Mouse (Mus musculus) NIH3T3 (cell line): ENCODE data around the gene Smarce1.

Source experiments
- DNase-seq: peaks from one replicate; pipeline ENCODE4 v3.0.0-alpha.2; 2012; ENCODE audit warnings: low read depth

Smarce1 gene

DNA sequence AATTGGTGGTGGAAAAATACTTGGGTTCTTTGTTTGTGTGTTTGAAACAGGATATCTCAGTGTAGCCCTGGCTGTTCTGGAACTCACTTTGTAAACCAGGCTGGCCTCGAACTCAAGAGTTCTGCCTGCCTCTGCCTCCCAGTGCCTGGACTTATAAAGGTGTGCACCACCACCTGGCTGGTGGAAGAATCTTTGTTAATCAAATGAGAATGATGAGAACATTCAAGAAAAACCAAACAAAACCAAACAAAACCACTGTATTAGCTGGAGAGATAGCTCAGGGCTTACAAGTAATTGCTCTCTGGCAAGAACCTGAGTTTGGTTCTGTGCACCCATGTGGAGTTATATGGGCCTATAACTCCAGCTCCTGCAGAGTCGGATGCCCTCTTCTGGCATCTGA, 61.4 kb downstream of the Smarce1 start:
- no peak for DNase-seq

DNA sequence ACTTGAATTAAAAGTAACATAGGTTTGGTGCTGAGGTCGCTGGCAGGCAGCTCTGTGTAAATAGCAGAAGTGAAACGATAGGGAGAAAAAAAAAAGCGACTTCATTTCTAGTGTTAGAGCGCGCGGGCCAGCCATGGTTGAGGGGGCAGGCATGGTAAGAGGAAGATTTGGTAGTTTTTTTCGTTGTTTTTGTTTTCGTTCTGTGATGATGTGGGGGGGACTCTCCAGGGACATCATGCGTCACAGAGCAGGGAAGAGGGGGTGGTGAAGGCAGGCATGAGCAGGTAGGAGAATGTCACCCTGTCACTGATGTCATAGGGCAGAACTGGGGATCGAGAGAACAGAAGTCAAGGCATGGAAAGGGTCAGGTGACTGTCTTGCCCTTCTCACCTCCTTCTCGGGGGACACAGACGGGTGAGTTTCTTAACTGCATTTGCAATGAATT, 62.8 kb downstream of the Smarce1 start:
- no peak for DNase-seq

- no peak for DNase-seq
Observed at GRCm38 (mm10) chr11:99167576-99167975, 63.2 kb downstream of the Smarce1 start.

DNA sequence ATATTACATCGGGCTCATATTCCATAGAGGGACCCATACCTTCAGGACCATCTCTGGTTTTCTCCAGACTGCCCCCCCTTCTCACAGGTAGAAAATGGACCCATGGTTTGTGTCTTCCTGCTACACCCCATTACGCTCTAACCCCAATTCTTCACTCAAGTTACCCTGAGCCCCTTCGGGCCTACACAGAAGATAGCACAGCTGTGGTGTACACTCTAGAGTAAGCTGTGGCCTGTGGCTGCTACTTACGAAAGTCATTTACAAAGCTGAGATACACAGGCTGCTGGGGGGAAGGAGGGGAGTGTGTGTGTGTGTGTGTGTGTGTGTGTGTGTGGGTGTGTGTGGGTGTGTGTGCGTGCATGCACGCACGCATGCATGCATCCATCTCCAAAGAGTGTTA, 64.6 kb downstream of the Smarce1 start:
- DNase-seq: no peak

DNA sequence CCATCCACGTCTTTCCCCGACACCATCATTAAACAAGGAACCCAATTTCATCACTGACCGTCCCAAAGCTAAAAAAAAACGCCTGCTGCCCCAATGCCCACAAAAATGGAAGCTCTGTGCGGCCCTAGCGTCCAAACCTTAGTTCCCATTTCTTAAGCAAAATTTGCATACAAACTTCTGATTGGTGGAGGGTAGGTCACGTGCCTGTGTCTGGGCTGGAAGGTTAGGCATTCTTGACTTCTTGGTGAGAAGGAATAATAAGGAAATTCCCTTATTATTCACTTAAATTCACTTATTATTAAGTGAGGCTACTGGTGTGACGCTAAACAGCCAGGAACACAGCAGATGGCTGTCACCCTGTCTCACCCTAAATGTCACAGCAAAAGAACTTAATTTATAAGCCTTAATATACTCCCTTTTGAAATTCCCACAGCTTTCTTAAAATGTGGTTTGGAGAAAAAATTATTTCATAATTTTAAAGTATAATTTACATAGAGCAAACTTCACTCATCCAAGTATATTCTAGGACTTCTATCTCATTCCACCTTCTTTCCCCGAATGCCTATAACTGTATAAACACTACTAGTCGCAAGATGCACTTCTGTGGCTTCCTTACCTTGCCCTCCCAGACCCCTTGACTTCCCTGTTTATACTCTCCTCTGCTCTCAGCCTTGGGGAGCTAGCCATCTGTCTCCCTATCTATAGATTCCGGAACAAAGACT, 65.6 kb downstream of the Smarce1 start:
- no peak for DNase-seq

GRCm38 (mm10) chr11:99162972-99163686, 67.7 kb downstream of the Smarce1 start:
- no peak for DNase-seq

DNA sequence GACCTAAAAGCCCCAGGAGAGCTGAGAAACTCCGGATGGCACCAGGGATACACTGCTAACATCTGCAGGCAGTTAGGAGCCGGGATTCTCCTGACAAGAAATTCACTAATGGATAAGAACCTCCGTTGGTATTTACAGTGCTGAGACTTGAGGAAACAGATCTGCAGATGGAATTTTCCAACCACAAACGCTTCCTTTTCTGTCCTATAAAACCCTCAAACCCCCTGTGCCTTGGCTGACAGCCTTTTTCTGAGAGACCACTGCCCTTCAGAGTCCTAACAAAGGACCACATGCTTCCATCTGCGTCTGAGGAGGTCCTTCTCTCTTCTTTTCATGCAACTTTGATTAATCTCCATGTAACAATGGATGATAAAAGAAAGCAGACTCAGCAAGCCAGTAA, 69.2 kb downstream of the Smarce1 start:
- DNase-seq: no peak

DNA sequence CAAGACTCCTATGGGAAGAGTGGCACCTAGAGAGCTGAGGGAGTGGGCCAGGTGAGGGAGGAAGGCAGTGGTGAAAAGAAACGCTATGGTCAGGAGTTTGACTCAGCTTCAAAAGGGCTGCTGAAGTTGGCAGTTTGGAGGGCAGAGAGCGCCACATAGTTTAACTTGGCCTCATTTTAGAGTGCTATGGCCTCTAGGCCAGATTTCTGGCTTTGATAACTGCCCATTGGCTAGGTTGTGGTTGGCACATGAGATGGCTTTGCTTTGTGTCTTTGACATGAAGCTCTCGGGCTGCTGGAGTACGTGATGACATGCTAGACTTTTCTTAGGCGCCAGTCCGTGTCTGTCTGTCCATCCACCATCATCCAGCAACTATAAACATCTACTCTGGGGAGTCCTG, 70.6 kb downstream of the Smarce1 start:
- no peak for DNase-seq
